Mouse (Mus musculus) layer of hippocampus, postnatal 36 days (tissue): Measurements from ENCODE around the gene Pole. TPM values are rescaled to one million over a fixed set of nuclear protein-coding genes. Genes with fewer than 3 reads are reported as not detected.
A peak's percentile ranks its signal among the peaks of the same experiment; 100 is the strongest.

Experiments
- DNase-seq, 2 experiments: peaks; one replicate each; pipeline ENCODE4 v3.0.0; 2022
- total RNA-seq, 2 experiments: library from RNA; stranded (reverse); gene quantifications; 2 replicates each; pipeline ENCODE4 v1.2.3; 2021

The Pole gene
- total RNA-seq, 2 experiments from 2014 or later = 1.2 to 2.1 TPM

- DNase-seq = no peak
Measured at GRCm38 (mm10) chr5:110345553-110345952, 59.4 kb downstream of the Pole start.

- no peak for DNase-seq
Measured at GRCm38 (mm10) chr5:110347006-110347405, 60.9 kb downstream of the Pole start.

GRCm38 (mm10) chr5:110354716-110355115, 68.6 kb downstream of the Pole start:
- DNase-seq = no peak

DNA sequence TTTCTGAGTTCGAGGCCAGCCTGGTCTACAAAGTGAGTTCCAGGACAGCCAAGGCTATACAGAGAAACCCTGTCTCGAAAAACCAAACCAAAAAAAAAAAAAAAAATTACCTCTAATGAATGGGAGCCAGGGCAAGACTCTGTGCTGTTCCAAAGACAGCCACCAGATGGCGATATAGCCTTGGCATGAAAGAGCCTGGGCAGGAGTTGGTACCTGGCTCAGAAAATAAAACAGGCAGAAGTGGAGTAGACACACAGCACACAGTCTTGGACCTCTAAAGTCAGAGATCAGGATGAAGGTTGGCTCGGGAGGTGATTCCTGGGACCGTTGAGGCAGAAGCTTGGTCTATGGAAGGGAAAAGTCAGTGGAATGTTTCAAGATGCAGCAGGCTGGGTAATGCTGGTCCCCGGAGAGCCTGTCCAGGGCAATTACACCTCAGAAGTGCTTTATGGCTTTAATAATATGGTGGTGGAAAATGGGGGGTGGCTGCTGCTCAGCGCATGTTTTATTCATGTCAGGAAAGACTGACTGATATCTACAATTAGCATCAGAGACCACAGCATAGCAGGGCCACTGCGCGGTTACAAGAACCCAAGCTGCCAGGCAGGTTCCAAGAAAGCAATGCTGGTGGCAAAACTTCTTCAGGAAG, 71.5 kb downstream of the Pole start:
- DNase-seq = peak; percentile 74 to 78

DNA sequence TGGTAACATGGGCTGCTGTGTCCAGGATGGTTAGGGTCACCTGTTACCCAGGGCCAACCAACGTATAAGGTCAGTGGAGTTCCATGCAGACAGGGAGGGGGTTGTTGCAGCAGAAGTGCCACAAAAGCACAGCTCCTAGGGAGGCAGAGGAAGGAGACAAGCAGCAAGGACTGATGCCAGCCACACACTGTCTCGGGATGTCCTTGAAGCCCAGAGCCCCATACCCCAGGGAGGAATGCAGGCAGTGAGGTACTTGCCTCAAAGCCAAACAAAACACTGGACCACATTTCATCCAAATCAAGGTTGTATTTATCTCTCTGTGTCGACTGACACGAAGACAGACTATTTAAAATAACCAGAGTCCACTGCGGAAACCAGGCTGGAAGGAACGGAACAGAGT, 75.4 kb downstream of the Pole start:
- DNase-seq = no peak

DNA sequence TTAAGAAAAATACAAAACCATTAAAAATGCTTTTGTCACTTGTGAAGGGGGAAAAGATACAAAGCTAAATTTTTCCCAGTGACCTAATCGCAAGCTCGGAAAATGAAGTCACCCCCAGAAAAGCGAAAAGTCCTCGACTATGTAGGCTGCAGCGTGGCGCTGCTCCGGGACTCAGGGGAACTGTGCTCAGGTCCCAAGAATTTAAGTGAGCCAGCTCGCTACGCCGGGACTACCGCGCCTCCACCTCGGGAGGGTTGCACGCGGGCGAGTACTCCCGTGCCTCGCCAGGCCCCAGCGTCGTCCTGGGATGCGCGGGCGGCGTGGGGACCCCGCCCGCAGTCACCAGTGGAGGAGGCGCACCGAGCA, 76.7 kb downstream of the Pole start:
- DNase-seq = no peak

- peak; percentile 76 to 78 for DNase-seq
Measured at GRCm38 (mm10) chr5:110363179-110363821, 77.2 kb downstream of the Pole start.

GRCm38 (mm10) chr5:110363822-110364545, 77.9 kb downstream of the Pole start:
- no peak for DNase-seq

GRCm38 (mm10) chr5:110376802-110377433, 90.8 kb downstream of the Pole start:
- DNase-seq = peak; percentile 71 to 72

- peak in 1 of 2 experiments; percentile 38 for DNase-seq
Measured at GRCm38 (mm10) chr5:110378181-110378583, 92.1 kb downstream of the Pole start.

- DNase-seq = no peak
Measured at GRCm38 (mm10) chr5:110379086-110379485, 93.0 kb downstream of the Pole start.

DNA sequence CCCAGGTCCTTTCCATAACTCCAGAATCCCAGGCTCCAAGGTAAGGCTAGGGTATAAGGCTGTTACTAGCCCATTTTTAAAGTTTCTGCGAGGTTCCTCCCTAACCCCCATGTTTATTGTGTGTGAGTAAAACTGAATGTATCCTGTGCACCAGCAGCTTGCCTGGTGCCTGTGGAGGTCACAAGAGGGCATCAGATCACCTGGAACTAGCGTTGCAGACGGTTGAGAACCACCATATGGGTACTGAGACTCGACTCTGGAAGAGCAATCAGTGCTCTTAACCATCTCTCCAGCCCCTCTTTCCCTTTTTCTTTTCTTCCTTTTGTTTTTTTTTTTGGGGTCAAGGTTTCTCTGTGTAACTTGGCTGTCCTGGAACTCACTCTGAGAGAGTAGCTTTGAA, 93.7 kb downstream of the Pole start:
- DNase-seq = no peak

DNA sequence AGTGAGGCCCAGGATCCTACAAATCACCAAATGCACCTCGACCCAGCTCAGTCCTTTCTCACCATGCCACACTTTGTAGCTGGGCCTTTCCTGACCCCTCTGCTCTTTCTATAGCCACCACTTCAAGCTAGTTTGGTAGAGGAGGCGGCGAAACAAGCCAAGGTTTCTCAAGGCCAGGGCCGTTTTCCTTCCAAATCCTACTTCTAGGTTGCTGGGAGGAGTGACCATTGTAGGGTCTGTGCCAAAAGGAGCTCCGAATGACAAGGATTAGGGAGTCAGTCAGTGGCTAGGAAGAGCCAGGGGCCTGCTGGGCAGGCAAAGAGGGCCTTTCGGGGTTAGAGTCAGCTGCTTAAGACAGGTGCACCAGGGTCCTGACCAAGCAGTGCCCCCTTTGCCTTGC, 98.4 kb downstream of the Pole start:
- no peak for DNase-seq

DNA sequence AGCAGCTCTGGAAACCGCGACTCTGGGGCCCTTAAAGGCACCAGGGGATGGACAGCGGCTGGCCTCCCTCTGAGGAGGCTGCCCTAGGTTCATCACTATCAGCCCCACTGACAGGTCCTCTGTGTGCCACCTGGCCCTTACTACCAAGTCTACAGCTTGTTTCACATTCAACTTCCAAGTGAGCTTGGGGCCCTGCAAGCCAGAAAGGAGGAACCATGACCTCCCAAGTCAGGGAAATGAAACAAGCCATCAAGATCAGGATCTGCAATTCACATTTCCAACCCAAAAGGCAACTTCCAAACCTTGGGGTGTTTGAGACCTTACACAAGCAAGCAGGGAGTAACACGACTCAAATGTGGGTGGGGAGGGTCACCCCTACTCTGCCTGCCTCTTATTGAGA, 99.2 kb downstream of the Pole start:
- DNase-seq = no peak

GRCm38 (mm10) chr5:110386371-110387330, 100.5 kb downstream of the Pole start:
- peak; percentile 69 to 72 for DNase-seq

Other genes with a start within 250 kb of the Pole start
- 10 to 100 TPM; 14.7 to 20.8 TPM for gene Gm17655, start 213.8 kb upstream of the Pole start, total RNA-seq
- under 1 TPM in 1 of 2 experiments, not detected in 1; 0.27 TPM for gene Gm35315, start 191.9 kb upstream of the Pole start, total RNA-seq
- 1 to 10 TPM; 3.3 to 4.5 TPM for gene Plcxd1, start 186.3 kb upstream of the Pole start, total RNA-seq
- 10 to 100 TPM; 75.8 to 83.0 TPM for gene Gtpbp6, start 178.1 kb upstream of the Pole start, total RNA-seq
- 10 to 100 TPM; 16.0 to 18.3 TPM for gene Zfp605, start 176.2 kb upstream of the Pole start, total RNA-seq
- 10 to 100 TPM; 45.8 to 59.9 TPM for gene Chfr, start 150.5 kb upstream of the Pole start, total RNA-seq
- 10 to 100 TPM; 45.5 to 51.6 TPM for gene Golga3, start 109.6 kb upstream of the Pole start, total RNA-seq
- gene Ankle2, start 55.3 kb upstream of the Pole start, total RNA-seq = 10 to 100 TPM; 38.6 to 48.2 TPM
- gene Pgam5, start 16.4 kb upstream of the Pole start, total RNA-seq = 10 to 100 TPM; 57.4 to 62.8 TPM
- 1 to 10 TPM; 8.5 to 9.4 TPM for gene Pxmp2, start 120 bp upstream of the Pole start, total RNA-seq
- under 1 TPM in 1 of 2 experiments, not detected in 1; 0.27 TPM for gene P2rx2, start 56.9 kb downstream of the Pole start, total RNA-seq
- not detected for gene Lrcol1, start 58.4 kb downstream of the Pole start, total RNA-seq
- 10 to 100 TPM; 78.1 to 89.6 TPM for gene Fbrsl1, start 162.2 kb downstream of the Pole start, total RNA-seq